Mouse (Mus musculus): ENCODE data around the gene Aipl1. TPM values are rescaled to one million over a fixed set of nuclear protein-coding genes. Genes with fewer than 3 reads are reported as not detected.

Gene Aipl1
- polyA plus RNA-seq (2012; rRNA removed) (0.28 TPM in 2 replicates), polyA plus RNA-seq (2014; fragmentation: Nextera tagmentation; extraction: Ambion mirVana) (0.25 TPM in 1 of 2 replicates, not detected in the other)

DNA sequence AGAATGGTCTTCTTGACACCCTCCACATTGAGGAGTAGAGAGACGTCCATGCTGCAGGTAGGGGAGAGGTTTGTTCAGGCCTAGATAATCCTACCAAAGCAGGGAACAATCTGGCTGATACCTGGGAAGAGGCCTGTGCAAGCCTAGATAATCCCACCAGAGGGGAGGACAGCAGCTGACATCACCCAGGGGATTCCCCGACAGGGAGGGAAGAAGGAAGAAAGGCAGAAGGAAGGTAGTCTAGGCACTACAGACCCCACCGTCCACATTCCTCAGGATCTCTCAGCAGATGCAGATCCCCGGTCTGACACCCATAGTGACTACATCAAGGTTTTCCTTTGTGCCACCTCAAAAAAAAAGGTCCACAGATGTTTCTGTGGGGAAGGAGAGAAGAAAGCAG, at the start of gene Aipl1:
TSS of gene Aipl1 (minus strand) at position 101 of the 400 bp plus-strand sequence.
- Histone ChIP-seq H3K9ac (ENCODE audit: low read depth, low read length, severe bottlenecking) (no peak within 1 kb of the TSS), H3K4me2 (replicated peaks; ENCODE audit: low read depth, low read length, severe bottlenecking) (no peak within 1 kb of the TSS), H3K27ac (replicated peaks; ENCODE audit: low read depth, low read length) (no peak within 1 kb of the TSS), H3K9me3 (ENCODE audit: control insufficient read depth, low read length) (no peaks in the 10 kb centered on the region), H3K27me3 (ENCODE audit: control insufficient read depth, insufficient read depth, low read length) (no peaks in the 10 kb centered on the region), H3K36me3 (ENCODE audit: control insufficient read depth, insufficient read depth, low read length) (no peaks in the 10 kb centered on the region), H3K4me3 (replicated peaks; ENCODE audit: low read length) (no peak within 1 kb of the TSS), H3K4me1 (ENCODE audit: control insufficient read depth, insufficient read depth, low read length) (0 out of 2 replicates have a peak, but pooled peaks cover 3% of the 10 kb centered on the region)
- TF ChIP-seq POLR2A (IDR thresholded peaks at IDR 0.05; ENCODE audit: borderline replicate concordance, extremely low read depth, insufficient read depth, insufficient read length), result no peak
- 79% methylated on average over 4 of the region's 4 CpGs for WGBS
- ATAC-seq (ENCODE audit: low FRiP score, low read depth), result no peak
- no peak for DNase-seq (ENCODE audit: low spot score)

DNA sequence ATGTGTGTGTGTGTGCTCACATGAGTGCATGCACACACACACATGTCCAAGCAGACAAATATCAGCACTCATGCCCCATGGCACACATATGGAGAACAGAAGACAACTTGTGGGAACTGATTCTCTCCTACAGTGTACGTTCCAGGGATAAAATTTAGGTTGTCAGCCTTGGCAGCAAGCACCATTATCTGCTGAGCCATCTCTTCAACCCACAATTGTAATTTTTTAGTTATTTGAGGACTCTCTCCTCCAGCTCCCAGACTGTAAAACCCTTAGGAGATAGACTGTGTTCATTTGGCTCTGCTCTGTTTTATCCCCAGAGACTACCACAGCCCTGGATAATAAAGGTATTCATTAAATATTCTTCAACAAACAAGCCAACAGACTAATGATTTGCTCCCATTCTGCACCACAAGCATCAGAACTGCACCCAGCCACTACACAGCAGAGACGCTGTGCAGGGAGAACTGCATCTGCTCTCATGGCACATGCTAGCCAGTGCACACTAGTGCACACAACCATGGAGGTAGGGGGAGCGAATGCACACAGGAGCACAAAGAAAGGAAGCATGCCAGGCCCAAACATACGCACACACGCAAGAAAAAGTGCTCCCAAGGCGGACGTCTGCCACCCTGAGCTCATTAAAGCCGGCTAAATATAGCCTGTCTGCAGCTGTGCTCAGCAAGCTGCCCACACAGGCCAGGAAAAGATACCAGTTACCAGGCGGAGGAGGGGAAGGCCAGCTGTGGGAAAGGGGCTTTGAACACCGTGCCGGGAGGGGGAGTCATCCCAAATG, 49.1 kb upstream of the Aipl1 start:
- peak; percentile 28 for DNase-seq (ENCODE audit: low spot score)
- 0 out of 2 replicates have a peak, but pooled peaks have one; percentile 37 for ATAC-seq (ENCODE audit: low FRiP score, low read depth)
- no peak for TF ChIP-seq POLR2A (IDR thresholded peaks at IDR 0.05; ENCODE audit: borderline replicate concordance, extremely low read depth, insufficient read depth, insufficient read length)

DNA sequence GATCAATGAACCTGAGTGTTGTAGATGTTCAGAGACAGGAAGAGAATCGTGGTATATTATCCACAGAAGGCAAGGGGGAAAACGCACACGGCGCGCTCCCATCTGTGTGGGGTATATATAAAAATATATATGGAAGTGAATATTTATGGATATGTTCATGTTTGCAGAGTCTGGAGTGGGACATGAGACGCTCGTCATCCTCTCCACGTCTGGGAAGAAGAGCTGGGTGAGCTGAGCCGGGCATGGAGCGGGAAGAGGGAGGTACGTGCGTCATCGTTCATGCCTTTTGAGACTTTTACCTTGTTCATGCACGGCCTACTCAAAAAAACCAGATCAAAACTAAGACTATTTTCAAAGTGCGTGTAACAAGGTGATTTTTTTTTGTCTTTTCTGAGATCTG, 47.0 kb upstream of the Aipl1 start:
- TF ChIP-seq POLR2A (IDR thresholded peaks at IDR 0.05; ENCODE audit: borderline replicate concordance, extremely low read depth, insufficient read depth, insufficient read length), result no peak
- DNase-seq (ENCODE audit: low spot score) (no peak), ATAC-seq (ENCODE audit: low FRiP score, low read depth) (no peak)
- peaks cover 17% of the 10 kb centered on the region for H3K4me1 ChIP-seq (ENCODE audit: control insufficient read depth, insufficient read depth, low read length)
- no peak overlapping the region for H3K4me3 ChIP-seq (replicated peaks; ENCODE audit: low read length)
- no peaks in the 10 kb centered on the region for H3K36me3 ChIP-seq (ENCODE audit: control insufficient read depth, insufficient read depth, low read length)
- WGBS, result 95% methylated on average over 15 of the region's 15 CpGs
- no peak overlapping the region for H3K27ac ChIP-seq (replicated peaks; ENCODE audit: low read depth, low read length)
- H3K9ac ChIP-seq (ENCODE audit: low read depth, low read length, severe bottlenecking), result no peak overlapping the region
- H3K9me3 ChIP-seq (ENCODE audit: control insufficient read depth, low read length), result no peaks in the 10 kb centered on the region
- no peaks in the 10 kb centered on the region for H3K27me3 ChIP-seq (ENCODE audit: control insufficient read depth, insufficient read depth, low read length)
- H3K4me2 ChIP-seq (replicated peaks; ENCODE audit: low read depth, low read length, severe bottlenecking), result no peak overlapping the region

More for the DNA sequence above, 49.1 kb upstream of the Aipl1 start:
- WGBS, result 12% methylated on average over 11 of the region's 11 CpGs
- Histone ChIP-seq H3K4me1 (ENCODE audit: control insufficient read depth, insufficient read depth, low read length) (peaks cover 17% of the 10 kb centered on the region), H3K9ac (ENCODE audit: low read depth, low read length, severe bottlenecking) (no peak overlapping the region), H3K27ac (replicated peaks; ENCODE audit: low read depth, low read length) (peak overlapping the region; percentile 28), H3K4me2 (replicated peaks; ENCODE audit: low read depth, low read length, severe bottlenecking) (no peak overlapping the region), H3K4me3 (replicated peaks; ENCODE audit: low read length) (no peak overlapping the region), H3K27me3 (ENCODE audit: control insufficient read depth, insufficient read depth, low read length) (no peaks in the 10 kb centered on the region), H3K36me3 (ENCODE audit: control insufficient read depth, insufficient read depth, low read length) (no peaks in the 10 kb centered on the region), H3K9me3 (ENCODE audit: control insufficient read depth, low read length) (no peaks in the 10 kb centered on the region)

DNA sequence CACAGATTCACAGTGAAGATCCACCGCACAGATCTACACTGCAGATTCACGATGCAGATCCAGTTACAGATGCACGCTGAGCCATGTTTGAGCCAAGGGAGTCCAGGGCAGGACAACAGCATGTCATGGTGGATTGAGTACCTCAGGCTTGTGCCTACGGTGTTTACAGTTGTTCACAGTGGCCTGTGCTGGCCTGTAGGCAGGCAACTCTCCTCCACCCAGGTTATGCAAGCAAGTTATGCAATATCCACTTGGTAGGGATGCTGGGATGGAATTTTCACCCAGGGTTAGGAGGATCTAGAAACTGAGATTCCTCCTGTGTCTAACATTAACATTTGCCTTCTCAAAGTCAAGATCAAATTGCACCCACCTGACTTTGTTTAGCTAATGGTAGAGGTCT, 45.3 kb upstream of the Aipl1 start:
- DNase-seq (ENCODE audit: low spot score) (no peak), ATAC-seq (ENCODE audit: low FRiP score, low read depth) (no peak)
- no peak overlapping the region for H3K4me2 ChIP-seq (replicated peaks; ENCODE audit: low read depth, low read length, severe bottlenecking)
- H3K9ac ChIP-seq (ENCODE audit: low read depth, low read length, severe bottlenecking), result no peak overlapping the region
- H3K27ac ChIP-seq (replicated peaks; ENCODE audit: low read depth, low read length), result no peak overlapping the region
- no peak for TF ChIP-seq POLR2A (IDR thresholded peaks at IDR 0.05; ENCODE audit: borderline replicate concordance, extremely low read depth, insufficient read depth, insufficient read length)
- WGBS, result 93% methylated on average over 4 of the region's 4 CpGs
- H3K4me3 ChIP-seq (replicated peaks; ENCODE audit: low read length), result no peak overlapping the region
- H3K4me1 ChIP-seq (ENCODE audit: control insufficient read depth, insufficient read depth, low read length), result peaks cover 17% of the 10 kb centered on the region
- H3K36me3 ChIP-seq (ENCODE audit: control insufficient read depth, insufficient read depth, low read length), result no peaks in the 10 kb centered on the region
- no peaks in the 10 kb centered on the region for H3K27me3 ChIP-seq (ENCODE audit: control insufficient read depth, insufficient read depth, low read length)
- no peaks in the 10 kb centered on the region for H3K9me3 ChIP-seq (ENCODE audit: control insufficient read depth, low read length)

DNA sequence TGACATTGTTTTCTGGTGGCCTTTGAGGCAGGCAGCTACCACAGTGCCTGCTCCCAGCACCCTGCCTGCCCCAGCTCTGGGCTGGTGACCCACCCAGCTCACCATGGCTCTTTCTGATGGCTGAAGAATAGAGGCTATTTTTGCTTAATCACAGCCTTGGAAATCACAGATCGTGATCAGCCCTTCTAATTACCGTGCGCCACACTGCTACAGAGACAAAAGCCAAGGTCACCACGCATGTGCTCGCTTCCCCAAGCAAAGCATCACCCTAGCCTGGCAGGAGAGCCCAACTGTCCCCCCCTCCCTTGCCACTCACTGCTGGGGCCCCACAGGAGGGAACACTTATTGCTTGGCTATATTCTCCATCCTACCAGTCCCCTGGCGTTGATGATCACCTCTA, 43.2 kb upstream of the Aipl1 start:
- TF ChIP-seq POLR2A (IDR thresholded peaks at IDR 0.05; ENCODE audit: borderline replicate concordance, extremely low read depth, insufficient read depth, insufficient read length), result no peak
- no peak for ATAC-seq (ENCODE audit: low FRiP score, low read depth)
- H3K4me3 ChIP-seq (replicated peaks; ENCODE audit: low read length), result no peak overlapping the region

More for the DNA sequence above, 43.2 kb upstream of the Aipl1 start:
- DNase-seq (ENCODE audit: low spot score), result no peak
- Histone ChIP-seq H3K4me1 (ENCODE audit: control insufficient read depth, insufficient read depth, low read length) (no peaks in the 10 kb centered on the region), H3K36me3 (ENCODE audit: control insufficient read depth, insufficient read depth, low read length) (no peaks in the 10 kb centered on the region), H3K27me3 (ENCODE audit: control insufficient read depth, insufficient read depth, low read length) (no peaks in the 10 kb centered on the region), H3K4me2 (replicated peaks; ENCODE audit: low read depth, low read length, severe bottlenecking) (no peak overlapping the region), H3K27ac (replicated peaks; ENCODE audit: low read depth, low read length) (no peak overlapping the region), H3K9ac (ENCODE audit: low read depth, low read length, severe bottlenecking) (no peak overlapping the region), H3K9me3 (ENCODE audit: control insufficient read depth, low read length) (no peaks in the 10 kb centered on the region)
- WGBS, result 89% methylated on average over 6 of the region's 6 CpGs
